Mouse (Mus musculus) small intestine, adult 2 months (tissue): ENCODE measurements around the gene Arhgap24. TPM values are rescaled to one million over a fixed set of nuclear protein-coding genes. Genes with fewer than 3 reads are reported as not detected.

Source experiments
- H3K27ac ChIP-seq: fragments of 200-500 bp; 2 replicates; pipeline ENCODE4 v1.5.1; 2012; ENCODE audit warnings: low read depth, low read length, control low read depth, inconsistent platforms; ENCODE audit not compliant: insufficient read depth
- H3K27me3 ChIP-seq: fragments of 200-500 bp; 2 replicates; pipeline ENCODE4 v1.6.1; 2012; ENCODE audit warnings: mild to moderate bottlenecking, moderate library complexity, low read length, inconsistent platforms; ENCODE audit not compliant: control insufficient read depth, insufficient read depth
- H3K36me3 ChIP-seq: fragments of 200-500 bp; 2 replicates; pipeline ENCODE4 v1.6.1; 2012; ENCODE audit warnings: mild to moderate bottlenecking, low read length, control low read depth, inconsistent platforms; ENCODE audit not compliant: control insufficient read depth, insufficient read depth
- H3K4me1 ChIP-seq: fragments of 200-500 bp; 2 replicates; pipeline ENCODE4 v1.6.1; 2012; ENCODE audit warnings: low read length, inconsistent platforms, mixed read lengths; ENCODE audit not compliant: control insufficient read depth, insufficient read depth, insufficient read length
- H3K4me3 ChIP-seq: fragments of 200-500 bp; 2 replicates; pipeline ENCODE4 v1.5.1; 2012; ENCODE audit warnings: low read depth, mild to moderate bottlenecking, control low read depth, inconsistent platforms, low read length, moderate library complexity
- CTCF ChIP-seq: fragments of 200-500 bp; IDR thresholded peaks from 2 replicates; pipeline ENCODE4 v1.5.1; 2012; ENCODE audit warnings: low read depth, mild to moderate bottlenecking, control low read depth, inconsistent platforms, low read length, moderate library complexity, mixed read lengths; ENCODE audit not compliant: insufficient replicate concordance, insufficient read length; ENCODE audit errors: extremely low read depth
- POLR2A ChIP-seq: fragments of 200-500 bp; IDR thresholded peaks from 2 replicates; pipeline ENCODE4 v1.6.1; 2012; ENCODE audit warnings: low read depth, mild to moderate bottlenecking, control low read depth, inconsistent platforms, low read length, moderate library complexity
- WGBS: fragments of 180-500 bp; shearing (Covaris S2); methylation state at CpG from one replicate; pipeline ENCODE4 v1.1.7; 2018; 5-methylcytosine and 5-hydroxymethylcytosine counted together
- polyA plus RNA-seq: library from polyadenylated mRNA; depleted of rRNA; stranded (reverse); fragments of >200 nt; gene quantifications from 2 replicates; pipeline ENCODE4 v1.2.3, GENCODE M21; 2012

Gene Arhgap24
- polyA plus RNA-seq, 1 experiment, result 1.8 TPM

GRCm38 (mm10) chr5:102498747-102499146, 17.6 kb downstream of the Arhgap24 start:
- Histone ChIP-seq H3K36me3 (no peaks in the 10 kb centered on the region), H3K27ac (no peak overlapping the region), H3K4me1 (no peaks in the 10 kb centered on the region), H3K27me3 (no peaks in the 10 kb centered on the region), H3K4me3 (no peak overlapping the region)
- WGBS, result 86% methylated on average over 5 of the region's 5 CpGs
- TF ChIP-seq POLR2A, result no peak
- no peak for TF ChIP-seq CTCF

- H3K27ac ChIP-seq, result no peak overlapping the region
- TF ChIP-seq POLR2A (no peak), CTCF (no peak)
- H3K4me1 ChIP-seq, result no peaks in the 10 kb centered on the region
- H3K4me3 ChIP-seq, result no peak overlapping the region
- no peaks in the 10 kb centered on the region for H3K36me3 ChIP-seq
- 68% methylated on average over 2 of the region's 2 CpGs for WGBS
- no peaks in the 10 kb centered on the region for H3K27me3 ChIP-seq
Measured at GRCm38 (mm10) chr5:102502333-102502732, 21.1 kb downstream of the Arhgap24 start.

GRCm38 (mm10) chr5:102503066-102503465, 21.9 kb downstream of the Arhgap24 start:
- 50% methylated on average over 3 of the region's 3 CpGs for WGBS
- H3K36me3 ChIP-seq, result no peaks in the 10 kb centered on the region
- H3K27me3 ChIP-seq, result no peaks in the 10 kb centered on the region
- no peak for TF ChIP-seq CTCF
- no peak for TF ChIP-seq POLR2A
- H3K4me3 ChIP-seq, result no peak overlapping the region
- H3K4me1 ChIP-seq, result no peaks in the 10 kb centered on the region
- no peak overlapping the region for H3K27ac ChIP-seq

- H3K4me3 ChIP-seq, result no peak overlapping the region
- WGBS, result 77% methylated on average over 2 of the region's 2 CpGs
- TF ChIP-seq POLR2A (no peak), CTCF (no peak)
- H3K27ac ChIP-seq, result no peak overlapping the region
- no peaks in the 10 kb centered on the region for H3K27me3 ChIP-seq
- no peaks in the 10 kb centered on the region for H3K4me1 ChIP-seq
- no peaks in the 10 kb centered on the region for H3K36me3 ChIP-seq
Measured at GRCm38 (mm10) chr5:102503868-102504267, 22.7 kb downstream of the Arhgap24 start.

GRCm38 (mm10) chr5:102504557-102504956, 23.4 kb downstream of the Arhgap24 start:
- no peak overlapping the region for H3K4me3 ChIP-seq
- H3K4me1 ChIP-seq, result no peaks in the 10 kb centered on the region
- no peak overlapping the region for H3K27ac ChIP-seq
- 77% methylated on average over 4 of the region's 4 CpGs for WGBS
- no peaks in the 10 kb centered on the region for H3K36me3 ChIP-seq
- TF ChIP-seq POLR2A (no peak), CTCF (no peak)
- no peaks in the 10 kb centered on the region for H3K27me3 ChIP-seq

- H3K27me3 ChIP-seq, result no peaks in the 10 kb centered on the region
- no peaks in the 10 kb centered on the region for H3K4me1 ChIP-seq
- no peaks in the 10 kb centered on the region for H3K36me3 ChIP-seq
- no peak for TF ChIP-seq POLR2A
- TF ChIP-seq CTCF, result no peak
- WGBS, result 53% methylated on average over 3 of the region's 3 CpGs
- H3K4me3 ChIP-seq, result no peak overlapping the region
- no peak overlapping the region for H3K27ac ChIP-seq
Measured at GRCm38 (mm10) chr5:102508162-102508561, 27.0 kb downstream of the Arhgap24 start.

- no peak for TF ChIP-seq POLR2A
- TF ChIP-seq CTCF, result no peak
- no peaks in the 10 kb centered on the region for H3K4me1 ChIP-seq
- H3K4me3 ChIP-seq, result no peak overlapping the region
- 52% methylated on average over 2 of the region's 2 CpGs for WGBS
- H3K27me3 ChIP-seq, result no peaks in the 10 kb centered on the region
- H3K27ac ChIP-seq, result no peak overlapping the region
- no peaks in the 10 kb centered on the region for H3K36me3 ChIP-seq
Measured at GRCm38 (mm10) chr5:102509381-102509780, 28.2 kb downstream of the Arhgap24 start.

- no peak overlapping the region for H3K4me3 ChIP-seq
- TF ChIP-seq CTCF (no peak), POLR2A (no peak)
- 76% methylated on average over 4 of the region's 4 CpGs for WGBS
Measured at GRCm38 (mm10) chr5:102511651-102512050, 30.5 kb downstream of the Arhgap24 start.

More at GRCm38 (mm10) chr5:102511651-102512050, 30.5 kb downstream of the Arhgap24 start:
- Histone ChIP-seq H3K4me1 (no peaks in the 10 kb centered on the region), H3K27ac (no peak overlapping the region), H3K27me3 (no peaks in the 10 kb centered on the region), H3K36me3 (no peaks in the 10 kb centered on the region)
